ENCODE assay signal across 22 mouse cellular contexts in the genomic region with DNA sequence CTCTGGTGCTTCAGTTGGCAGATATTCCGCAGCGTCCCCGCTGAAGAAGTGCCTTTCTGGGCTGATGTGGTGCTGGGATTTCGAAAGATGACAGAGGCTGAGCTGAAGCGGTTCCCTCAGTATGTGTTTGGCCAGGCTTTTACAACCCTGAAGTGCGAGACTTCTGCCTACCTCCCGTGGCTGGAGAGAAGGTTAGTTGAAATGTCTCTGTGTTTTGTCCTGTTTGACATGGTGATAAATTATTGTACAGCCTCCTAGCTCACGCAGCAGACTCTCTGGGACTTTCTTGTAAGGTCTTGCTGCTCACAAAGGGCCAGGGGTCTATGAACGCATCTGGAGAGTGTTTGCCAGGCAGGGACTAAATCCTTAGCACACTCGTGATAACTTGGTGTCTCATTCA. TPM values are rescaled to one million over a fixed set of nuclear protein-coding genes. Genes with fewer than 3 reads are reported as not detected.
DNase-seq lines count a peak whose midpoint lies in the region; ATAC-seq and TF ChIP-seq lines count a peak whose summit lies in the region.
"Had no signal": no experiment of that assay in that cellular context is flagged by ENCODE, and none has a peak within 500 bp of the region (broad histone marks: within the 10 kb centered on the region; RNA-seq: fewer than 3 reads in every experiment).

No protein-coding gene starts in this region.

- intact Hi-C loops in heart, postnatal 14 days (cut with DNase I), result no loop called here

- no peaks in the 10 kb centered on the region for H3K9me3 ChIP-seq in heart, embryonic 14.5 days (ENCODE audit: control insufficient read depth, low read length)
- no peaks in the 10 kb centered on the region for H3K9me3 ChIP-seq in kidney, postnatal 0 days (replicated peaks; ENCODE audit: low read length)
- H3K9me3 ChIP-seq in embryonic facial prominence, embryonic 10.5 days, result no peaks in the 10 kb centered on the region
- H3K9me3 ChIP-seq: hindbrain, embryonic 15.5 days; limb, embryonic 13.5 days; midbrain, embryonic 13.5 days had no signal

- peaks cover 6 to 18% of the 10 kb centered on the region in 2 experiments; a peak in 3 of 4 replicates for H3K4me1 ChIP-seq in heart, embryonic 14.5 days (ENCODE audit: control insufficient read depth in 2 of 2, insufficient read depth in 2 of 2, low read length in 2 of 2)
- peaks cover 8% of the 10 kb centered on the region; the same call in 1 of the 2 replicates for H3K4me1 ChIP-seq in kidney, postnatal 0 days (replicated peaks; ENCODE audit: insufficient read depth, low read length)
- H3K4me1 ChIP-seq in embryonic facial prominence, embryonic 10.5 days, result peaks cover 23% of the 10 kb centered on the region

- TF ChIP-seq CTCF in kidney, postnatal 0 days (IDR thresholded peaks at IDR 0.05; ENCODE audit: low read depth), result no peak

- H3K9ac ChIP-seq in heart, embryonic 14.5 days (ENCODE audit: low read length), result peak overlapping the region; percentile 41; the same call in 1 of the 2 replicates
- H3K9ac ChIP-seq in kidney, postnatal 0 days (ENCODE audit: low read depth, low read length), result no peak overlapping the region
- H3K9ac ChIP-seq: hindbrain, embryonic 15.5 days; limb, embryonic 13.5 days; liver, embryonic 14.5 days; midbrain, embryonic 13.5 days had no signal

- peaks cover 17% of the 10 kb centered on the region for H3K36me3 ChIP-seq in heart, embryonic 14.5 days (ENCODE audit: control insufficient read depth, insufficient read depth, low read length)
- H3K36me3 ChIP-seq in kidney, postnatal 0 days (ENCODE audit: insufficient read depth, low read length), result no peaks in the 10 kb centered on the region
- no peaks in the 10 kb centered on the region for H3K36me3 ChIP-seq in embryonic facial prominence, embryonic 10.5 days (replicated peaks)
- H3K36me3 ChIP-seq: hindbrain, embryonic 15.5 days; limb, embryonic 13.5 days; midbrain, embryonic 13.5 days had no signal

- no peak for DNase-seq in heart, postnatal 14 days
- no peak for DNase-seq in kidney, postnatal 0 days (ENCODE audit: low spot score)
- DNase-seq in kidney, adult 18-20 months, result no peak
- DNase-seq in embryonic facial prominence, embryonic 10.5 days (ENCODE audit: low spot score), result peak; percentile 22
- peak; percentile 39 for DNase-seq in yolk sac, embryonic 10.5 days (ENCODE audit: low spot score)
- no peak for DNase-seq in cerebellum, postnatal 4 days (ENCODE audit: low spot score in 2 of 2)
- DNase-seq: adrenal gland, postnatal 25 days; cerebellum, adult 9-11 months; kidney, adult 9 months; right cerebral cortex, adult 18-20 months had no signal

- H3K4me2 ChIP-seq in heart, embryonic 14.5 days (ENCODE audit: low read length), result no peak overlapping the region; the same call in 1 of the 2 replicates
- H3K4me2 ChIP-seq in kidney, postnatal 0 days (ENCODE audit: low read length), result no peak overlapping the region
- H3K4me2 ChIP-seq: hindbrain, embryonic 15.5 days; midbrain, embryonic 13.5 days had no signal

- no peak overlapping the region for H3K4me3 ChIP-seq in heart, embryonic 14.5 days (ENCODE audit: control insufficient read depth in 1 of 2, insufficient read depth in 1 of 2, low read depth in 1 of 2, low read length in 2 of 2)
- H3K4me3 ChIP-seq in kidney, postnatal 0 days (replicated peaks; ENCODE audit: low read depth, low read length), result no peak overlapping the region
- H3K4me3 ChIP-seq in embryonic facial prominence, embryonic 10.5 days, result no peak overlapping the region
- H3K4me3 ChIP-seq: erythroblast, embryonic 14.5 days; hindbrain, embryonic 15.5 days; limb, embryonic 13.5 days; midbrain, embryonic 13.5 days; myocyte had no signal

- H3K27ac ChIP-seq in heart, embryonic 14.5 days (replicated peaks in 1 of 2; ENCODE audit: control insufficient read depth in 1 of 2, insufficient read depth in 1 of 2, low read depth in 2 of 2, low read length in 2 of 2), result peak overlapping the region; percentile 18 to 61
- H3K27ac ChIP-seq in kidney, postnatal 0 days, result peak overlapping the region; percentile 44
- H3K27ac ChIP-seq in embryonic facial prominence, embryonic 10.5 days (replicated peaks), result no peak overlapping the region
- H3K27ac ChIP-seq: hindbrain, embryonic 15.5 days; limb, embryonic 13.5 days; liver, embryonic 14.5 days; midbrain, embryonic 13.5 days had no signal

- 22% methylated on average over 10 of the region's 10 CpGs for WGBS in heart, embryonic 14.5 days
- WGBS in kidney, postnatal 0 days, result 33% methylated on average over 10 of the region's 10 CpGs
- WGBS in embryonic facial prominence, embryonic 10.5 days, result 67% methylated on average over 10 of the region's 10 CpGs

- ATAC-seq in heart, embryonic 14.5 days (ENCODE audit: insufficient number of reproducible peaks, insufficient read depth, low FRiP score, low read depth), result no peak
- ATAC-seq in kidney, postnatal 0 days (replicated peaks; ENCODE audit: low FRiP score, low read depth), result no peak
- ATAC-seq: activated CD4-positive, CD25-positive, alpha-beta regulatory T cell, adult 4 months; forebrain, embryonic 14.5 days; midbrain, embryonic 13.5 days; Patski had no signal

- H3K27me3 ChIP-seq in heart, embryonic 14.5 days (ENCODE audit: control insufficient read depth, insufficient read depth, low read length), result no peaks in the 10 kb centered on the region
- no peaks in the 10 kb centered on the region for H3K27me3 ChIP-seq in kidney, postnatal 0 days (ENCODE audit: insufficient read depth, low read length)
- peaks cover 6% of the 10 kb centered on the region; the same call in 1 of the 2 replicates for H3K27me3 ChIP-seq in embryonic facial prominence, embryonic 10.5 days (replicated peaks; ENCODE audit: low read depth, poor library complexity, severe bottlenecking)
- H3K27me3 ChIP-seq: hindbrain, embryonic 15.5 days; limb, embryonic 13.5 days; Patski had no signal

RNA-seq across cellular contexts. Expression of a gene that starts 7.5 kb away (rescaled TPM):
- polyA plus RNA-seq in heart, embryonic 14.5 days (2014; fragmentation: Nextera tagmentation; extraction: Ambion mirVana), result 21.1 and 22.9 TPM in 2 replicates
- total RNA-seq in heart, postnatal 14 days (2021), result 10 to 100 TPM; 32.1 to 32.3 TPM
- 3.2 and 3.6 TPM in 2 replicates for polyA plus RNA-seq in kidney, postnatal 0 days (2015; fragmentation: Nextera tagmentation; extraction: Ambion mirVana)
- polyA plus RNA-seq in embryonic facial prominence, embryonic 10.5 days (2016; fragmentation: Nextera tagmentation; extraction: Ambion mirVana), result 0.10 and 0.21 TPM in 2 replicates
- polyA plus RNA-seq: activated CD4-positive, CD25-positive, alpha-beta regulatory T cell, adult 4 months; C2C12; erythroblast, embryonic 14.5 days had no signal

RNA-seq across cellular contexts. Expression of a gene that starts 45.8 kb away (rescaled TPM):
- 3.6 and 3.8 TPM in 2 replicates for polyA plus RNA-seq in heart, embryonic 14.5 days (2014; fragmentation: Nextera tagmentation; extraction: Ambion mirVana)
- total RNA-seq in heart, postnatal 14 days (2021), result 1 to 10 TPM; 1.4 to 1.5 TPM
- 3.5 and 3.9 TPM in 2 replicates for polyA plus RNA-seq in kidney, postnatal 0 days (2015; fragmentation: Nextera tagmentation; extraction: Ambion mirVana)
- 0.92 and 1.5 TPM in 2 replicates for polyA plus RNA-seq in embryonic facial prominence, embryonic 10.5 days (2016; fragmentation: Nextera tagmentation; extraction: Ambion mirVana)
- total RNA-seq: neutrophil, adult 5-6 weeks had no signal
- polyA plus RNA-seq: activated CD4-positive, CD25-positive, alpha-beta regulatory T cell, adult 4 months; erythroblast, embryonic 14.5 days; Patski had no signal

Comparison
In these comparisons a context has a peak if more than half of its experiments do, and no peak if none do; other contexts are left out.
1. DNase-seq: peak in embryonic facial prominence, embryonic 10.5 days (single experiment) and yolk sac, embryonic 10.5 days (single experiment); none in heart, postnatal 14 days (0 of 2), kidney, postnatal 0 days (single experiment), kidney, adult 18-20 months (single experiment) and cerebellum, postnatal 4 days (0 of 2).